Mouse (Mus musculus) spleen, postnatal 10 days (tissue): ENCODE results near the gene Prss29.

ENCODE experiments used
- DNase-seq, 2 experiments: peaks; one replicate each; pipeline ENCODE4 v3.0.0; 2021 to 2022; ENCODE audit warnings: low spot score in 2 of 2

Prss29 gene

GRCm38 (mm10) chr17:25318354-25318753, at the start of gene Prss29:
Gene Prss29 (plus strand): TSS chr17:25318654.
- no peak for DNase-seq

GRCm38 (mm10) chr17:25270795-25271335, 47.6 kb upstream of the Prss29 start:
- DNase-seq: no peak

GRCm38 (mm10) chr17:25272326-25272725, 46.1 kb upstream of the Prss29 start:
- peak; percentile 49 to 67 for DNase-seq

- DNase-seq: peak; percentile 89 to 98
Observed at GRCm38 (mm10) chr17:25272951-25273705, 45.3 kb upstream of the Prss29 start.

- DNase-seq: peak; percentile 85 to 93
Observed at GRCm38 (mm10) chr17:25273706-25274501, 44.5 kb upstream of the Prss29 start.

- DNase-seq: no peak
Observed at GRCm38 (mm10) chr17:25274571-25275346, 43.7 kb upstream of the Prss29 start, which contains the start of gene Ube2i. Gene Ube2i (minus strand): TSS chr17:25274622.

GRCm38 (mm10) chr17:25275833-25276232, 42.6 kb upstream of the Prss29 start:
- DNase-seq: no peak

- DNase-seq: peak in 1 of 2 experiments; percentile 68
Observed at GRCm38 (mm10) chr17:25282133-25282532, 36.3 kb upstream of the Prss29 start.

GRCm38 (mm10) chr17:25285033-25285432, 33.4 kb upstream of the Prss29 start:
- peak; percentile 61 to 78 for DNase-seq

- DNase-seq: peak in 1 of 2 experiments; percentile 70
Observed at GRCm38 (mm10) chr17:25288842-25289241, 29.6 kb upstream of the Prss29 start.

- DNase-seq: no peak
Observed at GRCm38 (mm10) chr17:25290411-25290810, 28.0 kb upstream of the Prss29 start.

GRCm38 (mm10) chr17:25293495-25293894, 25.0 kb upstream of the Prss29 start:
- no peak for DNase-seq

- DNase-seq: no peak
Observed at GRCm38 (mm10) chr17:25294111-25294510, 24.3 kb upstream of the Prss29 start.

GRCm38 (mm10) chr17:25298094-25298493, 20.4 kb upstream of the Prss29 start, which contains the start of gene Prss34:
Gene Prss34 (plus strand): TSS chr17:25298394.
- DNase-seq: no peak

- no peak for DNase-seq
Observed at GRCm38 (mm10) chr17:25308346-25308745, 10.1 kb upstream of the Prss29 start, which contains the start of gene Prss28. Gene Prss28 (plus strand): TSS chr17:25308646.

GRCm38 (mm10) chr17:25320819-25321218, 2.4 kb downstream of the Prss29 start:
- no peak for DNase-seq

- DNase-seq: no peak
Observed at GRCm38 (mm10) chr17:25322930-25323329, 4.5 kb downstream of the Prss29 start.

GRCm38 (mm10) chr17:25332321-25332720, 13.9 kb downstream of the Prss29 start:
- DNase-seq: no peak

GRCm38 (mm10) chr17:25333943-25334342, 15.5 kb downstream of the Prss29 start:
- DNase-seq: peak; percentile 36 to 70

- no peak for DNase-seq
Observed at GRCm38 (mm10) chr17:25338218-25338617, 19.8 kb downstream of the Prss29 start.

- no peak for DNase-seq
Observed at GRCm38 (mm10) chr17:25340003-25340402, 21.5 kb downstream of the Prss29 start.
